Mouse (Mus musculus) small intestine, adult 2 months (tissue): Measurements from ENCODE around the gene Spns1. TPM values are rescaled to one million over a fixed set of nuclear protein-coding genes. Genes with fewer than 3 reads are reported as not detected.

Experiments used
- H3K27ac ChIP-seq: fragments of 200-500 bp; 2 replicates; pipeline ENCODE4 v1.5.1; 2012; ENCODE audit warnings: low read depth, low read length, control low read depth, inconsistent platforms; ENCODE audit not compliant: insufficient read depth
- H3K27me3 ChIP-seq: fragments of 200-500 bp; 2 replicates; pipeline ENCODE4 v1.6.1; 2012; ENCODE audit warnings: mild to moderate bottlenecking, moderate library complexity, low read length, inconsistent platforms; ENCODE audit not compliant: control insufficient read depth, insufficient read depth
- H3K36me3 ChIP-seq: fragments of 200-500 bp; 2 replicates; pipeline ENCODE4 v1.6.1; 2012; ENCODE audit warnings: mild to moderate bottlenecking, low read length, control low read depth, inconsistent platforms; ENCODE audit not compliant: control insufficient read depth, insufficient read depth
- H3K4me1 ChIP-seq: fragments of 200-500 bp; 2 replicates; pipeline ENCODE4 v1.6.1; 2012; ENCODE audit warnings: low read length, inconsistent platforms, mixed read lengths; ENCODE audit not compliant: control insufficient read depth, insufficient read depth, insufficient read length
- H3K4me3 ChIP-seq: fragments of 200-500 bp; 2 replicates; pipeline ENCODE4 v1.5.1; 2012; ENCODE audit warnings: low read depth, mild to moderate bottlenecking, control low read depth, inconsistent platforms, low read length, moderate library complexity
- CTCF ChIP-seq: fragments of 200-500 bp; IDR thresholded peaks from 2 replicates; pipeline ENCODE4 v1.5.1; 2012; ENCODE audit warnings: low read depth, mild to moderate bottlenecking, control low read depth, inconsistent platforms, low read length, moderate library complexity, mixed read lengths; ENCODE audit not compliant: insufficient replicate concordance, insufficient read length; ENCODE audit errors: extremely low read depth
- POLR2A ChIP-seq: fragments of 200-500 bp; IDR thresholded peaks from 2 replicates; pipeline ENCODE4 v1.6.1; 2012; ENCODE audit warnings: low read depth, mild to moderate bottlenecking, control low read depth, inconsistent platforms, low read length, moderate library complexity
- WGBS: fragments of 180-500 bp; shearing (Covaris S2); methylation state at CpG from one replicate; pipeline ENCODE4 v1.1.7; 2018; 5-methylcytosine and 5-hydroxymethylcytosine counted together
- polyA plus RNA-seq: library from polyadenylated mRNA; depleted of rRNA; stranded (reverse); fragments of >200 nt; gene quantifications from 2 replicates; pipeline ENCODE4 v1.2.3, GENCODE M21; 2012; rRNA removed

Spns1 gene
- polyA plus RNA-seq = 91.7 and 149 TPM in 2 replicates

DNA sequence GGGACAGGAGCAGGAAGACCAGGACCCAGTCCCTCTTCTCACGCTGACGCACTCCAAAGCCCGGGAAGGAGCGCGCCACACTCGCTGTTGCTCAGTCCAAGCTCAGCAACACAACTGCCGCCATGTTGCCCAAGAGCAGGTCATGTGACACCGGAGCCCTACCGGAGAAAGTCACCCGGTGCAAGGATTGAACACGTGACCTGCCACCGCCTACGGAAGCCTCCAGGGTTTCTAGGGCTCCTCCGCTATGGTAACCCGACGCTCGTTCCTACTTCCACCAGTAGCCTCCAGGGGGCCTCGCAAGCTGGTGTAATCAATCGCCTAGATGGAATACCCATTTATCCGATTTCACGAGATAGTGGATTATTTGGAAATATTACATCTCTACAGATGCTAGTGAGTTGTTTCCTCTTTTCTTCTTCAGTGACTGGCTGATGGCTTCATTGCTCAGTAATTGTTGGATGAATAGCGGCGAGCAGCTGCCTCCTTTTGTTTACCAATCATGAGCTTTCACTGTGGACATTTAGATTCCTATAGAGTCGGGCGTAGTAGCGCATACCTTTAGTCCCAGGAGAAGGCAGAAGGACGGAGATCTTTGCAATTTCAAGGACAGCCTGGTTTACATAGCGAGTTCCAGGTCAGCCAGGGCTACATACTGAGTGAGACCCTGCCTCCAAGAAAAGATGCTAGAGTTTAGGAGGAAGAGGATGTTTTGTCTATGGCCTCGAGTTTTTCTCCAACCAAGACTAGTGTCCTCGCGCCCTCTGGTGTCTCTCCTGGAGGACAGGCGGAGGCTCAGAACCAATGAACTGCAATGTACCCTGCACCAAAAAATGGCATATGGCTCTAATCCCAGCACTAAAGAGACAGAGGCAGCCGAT is at the start of gene Spns1:
Gene Spns1, minus strand, starts transcription at position 173 of the 881 bp plus-strand sequence.
- Histone ChIP-seq H3K27ac (peak within 1 kb of the TSS; percentile 27), H3K4me3 (peak within 1 kb of the TSS; percentile 76), H3K27me3 (no peaks in the 10 kb centered on the region), H3K4me1 (peaks cover 5% of the 10 kb centered on the region; the same call in 1 of the 2 replicates), H3K36me3 (peaks cover 12% of the 10 kb centered on the region; the same call in 1 of the 2 replicates)
- WGBS = under 1% methylated on average over 33 of the region's 33 CpGs
- TF ChIP-seq POLR2A = peak; percentile 73
- TF ChIP-seq CTCF = peak; percentile 80; the same call in 1 of the 2 replicates

DNA sequence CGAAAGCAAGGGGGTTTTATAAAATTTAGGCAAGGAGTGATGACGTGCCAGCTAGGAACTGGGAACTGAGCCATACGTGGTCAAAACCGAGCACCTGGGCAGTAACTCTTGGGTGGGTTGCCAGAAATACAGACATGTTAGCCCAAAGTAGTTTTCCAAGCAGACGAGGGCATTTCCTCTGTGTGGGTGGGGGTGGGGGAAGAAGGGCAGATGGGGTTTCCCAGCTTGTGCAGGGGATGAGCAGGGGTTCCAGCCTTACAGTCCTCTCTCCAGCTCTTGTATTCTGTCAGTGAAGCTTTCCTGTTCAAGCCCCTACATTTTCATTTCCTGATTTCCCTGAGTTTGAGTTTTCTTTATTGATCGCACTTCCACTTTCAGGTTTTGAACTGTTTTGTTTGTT is 46.9 kb upstream of the Spns1 start:
- Histone ChIP-seq H3K27ac (no peak overlapping the region), H3K27me3 (no peaks in the 10 kb centered on the region), H3K4me3 (no peak overlapping the region), H3K4me1 (peaks cover 4% of the 10 kb centered on the region; the same call in 1 of the 2 replicates), H3K36me3 (no peaks in the 10 kb centered on the region)
- TF ChIP-seq POLR2A = no peak
- no peak for TF ChIP-seq CTCF
- 79% methylated on average over 6 of the region's 6 CpGs for WGBS

DNA sequence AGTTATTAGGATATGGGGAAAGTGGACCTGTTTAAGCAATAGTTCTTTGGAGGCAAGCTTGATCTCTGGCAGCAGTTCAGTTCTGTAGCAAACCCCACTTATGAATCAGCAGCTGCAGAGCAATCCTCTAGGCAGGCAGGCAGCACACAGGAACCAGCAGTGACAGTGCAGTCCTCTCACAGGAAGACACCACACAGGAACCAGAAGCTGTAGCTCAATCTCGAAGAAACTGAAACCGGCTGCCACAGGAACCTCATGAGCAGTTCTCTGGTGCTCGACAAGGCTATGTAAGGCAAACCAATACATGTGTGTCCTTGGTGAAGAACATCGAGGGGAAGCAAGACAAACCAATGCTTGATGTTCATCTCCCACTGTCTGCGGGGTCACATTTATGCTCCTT is 44.5 kb upstream of the Spns1 start:
- no peaks in the 10 kb centered on the region for H3K4me1 ChIP-seq
- H3K27ac ChIP-seq = no peak overlapping the region
- TF ChIP-seq CTCF (no peak), POLR2A (no peak)
- WGBS = 76% methylated on average over 5 of the region's 5 CpGs
- no peaks in the 10 kb centered on the region for H3K36me3 ChIP-seq
- H3K27me3 ChIP-seq = no peaks in the 10 kb centered on the region
- no peak overlapping the region for H3K4me3 ChIP-seq

DNA sequence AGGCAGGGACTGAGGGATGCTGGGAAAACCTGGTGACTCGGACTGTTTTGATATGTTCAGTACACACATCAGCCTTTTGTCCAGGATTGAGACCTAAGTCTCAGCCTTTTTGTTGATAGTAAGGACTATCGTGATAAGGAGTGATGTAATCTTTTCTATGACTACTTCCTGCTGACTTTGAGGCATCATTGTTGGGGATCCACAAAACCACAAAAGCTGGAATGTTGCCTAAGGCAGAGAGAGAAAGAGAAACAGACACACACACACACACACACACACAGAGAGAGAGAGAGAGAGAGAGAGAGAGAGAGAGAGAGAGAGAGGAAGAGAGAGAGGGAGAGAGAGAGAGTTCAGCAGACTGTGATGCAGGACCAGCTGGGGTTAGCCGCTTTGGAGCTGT is 41.2 kb upstream of the Spns1 start:
- Histone ChIP-seq H3K27me3 (no peaks in the 10 kb centered on the region), H3K4me3 (no peak overlapping the region), H3K4me1 (no peaks in the 10 kb centered on the region), H3K36me3 (no peaks in the 10 kb centered on the region), H3K27ac (no peak overlapping the region)
- 27% methylated on average over 3 of the region's 3 CpGs for WGBS
- TF ChIP-seq CTCF (no peak), POLR2A (no peak)

DNA sequence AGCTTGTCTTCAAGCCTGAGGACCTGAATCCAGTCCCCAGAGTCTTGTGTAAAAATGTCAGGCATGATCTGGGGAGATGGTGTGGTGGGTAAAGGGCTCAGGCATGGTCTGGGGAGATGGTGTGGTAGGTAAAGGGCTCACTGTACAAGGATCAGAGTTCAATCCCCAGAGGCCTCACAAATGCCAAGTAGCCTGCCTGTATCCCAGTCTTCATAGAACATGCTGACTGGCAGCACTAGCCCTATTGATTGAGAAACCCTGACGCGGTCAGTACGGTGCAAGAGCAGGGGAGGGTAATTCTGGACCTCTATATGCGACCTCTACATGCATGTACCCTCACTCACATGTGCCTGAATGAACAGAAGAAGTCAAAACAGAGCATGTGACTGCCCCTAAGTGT is 40.4 kb upstream of the Spns1 start:
- H3K4me3 ChIP-seq = no peak overlapping the region
- H3K27me3 ChIP-seq = no peaks in the 10 kb centered on the region
- H3K36me3 ChIP-seq = no peaks in the 10 kb centered on the region
- no peak for TF ChIP-seq CTCF
- TF ChIP-seq POLR2A = no peak
- no peak overlapping the region for H3K27ac ChIP-seq
- 89% methylated on average over 4 of the region's 4 CpGs for WGBS
- H3K4me1 ChIP-seq = no peaks in the 10 kb centered on the region

DNA sequence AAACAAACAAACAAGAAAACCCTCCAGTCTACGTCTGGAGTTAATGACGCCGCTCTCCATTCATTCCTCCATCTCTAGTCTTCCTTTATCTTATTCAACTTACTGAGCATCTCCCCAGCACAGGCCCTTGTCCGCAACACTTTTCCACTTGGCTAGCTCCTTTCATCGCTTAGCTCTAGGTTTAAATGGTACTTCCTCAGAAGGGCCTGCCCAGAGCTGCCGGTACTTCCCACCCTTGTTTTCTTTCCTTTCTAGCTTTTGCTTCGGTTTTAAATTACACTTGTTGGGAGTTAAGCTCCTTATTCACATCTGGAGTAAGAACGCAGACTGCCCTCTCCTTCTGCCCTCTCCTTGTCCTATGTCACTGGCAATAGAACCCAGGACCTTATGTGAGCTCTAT is 39.8 kb upstream of the Spns1 start:
- Histone ChIP-seq H3K36me3 (no peaks in the 10 kb centered on the region), H3K4me1 (no peaks in the 10 kb centered on the region), H3K27ac (no peak overlapping the region), H3K27me3 (no peaks in the 10 kb centered on the region), H3K4me3 (no peak overlapping the region)
- 75% methylated on average over 8 of the region's 8 CpGs for WGBS
- no peak for TF ChIP-seq CTCF
- TF ChIP-seq POLR2A = no peak

DNA sequence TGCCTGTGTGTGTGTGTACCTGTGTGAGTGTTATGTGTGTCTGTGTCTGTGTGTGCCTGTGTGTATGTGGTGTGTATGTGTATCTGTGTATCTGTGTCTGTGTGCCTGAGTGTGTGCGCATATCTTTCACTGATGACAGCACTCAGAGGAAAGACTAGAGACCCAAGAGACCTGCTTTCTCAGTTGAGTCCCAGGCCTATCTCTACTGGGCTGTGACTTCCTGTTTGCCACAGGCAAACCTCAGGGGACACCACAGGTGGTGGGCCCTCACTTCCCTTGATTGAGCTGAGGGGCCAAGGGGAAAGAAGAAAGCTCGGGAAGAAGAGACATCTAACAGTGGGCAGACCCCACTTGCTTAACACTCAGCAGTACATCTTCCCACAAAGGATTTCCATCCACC is 39.4 kb upstream of the Spns1 start:
- H3K36me3 ChIP-seq = no peaks in the 10 kb centered on the region
- TF ChIP-seq CTCF = no peak
- TF ChIP-seq POLR2A = no peak
- no peak overlapping the region; the same call in 1 of the 2 replicates for H3K27ac ChIP-seq
- WGBS = 79% methylated on average over 2 of the region's 2 CpGs
- no peaks in the 10 kb centered on the region for H3K27me3 ChIP-seq
- H3K4me1 ChIP-seq = no peaks in the 10 kb centered on the region
- no peak overlapping the region for H3K4me3 ChIP-seq
